Mouse (Mus musculus): ENCODE measurements around the gene Kalrn.

Gene Kalrn

GRCm38 (mm10) chr16:34311577-34311976 lies 261.8 kb downstream of the Kalrn start:
- no peak for DNase-seq (ENCODE audit: low spot score)

- DNase-seq (ENCODE audit: low spot score) = no peak
Observed at GRCm38 (mm10) chr16:34310363-34310762, 263.0 kb downstream of the Kalrn start.

GRCm38 (mm10) chr16:34308324-34308723 lies 265.0 kb downstream of the Kalrn start:
- no peak for DNase-seq (ENCODE audit: low spot score)

DNA sequence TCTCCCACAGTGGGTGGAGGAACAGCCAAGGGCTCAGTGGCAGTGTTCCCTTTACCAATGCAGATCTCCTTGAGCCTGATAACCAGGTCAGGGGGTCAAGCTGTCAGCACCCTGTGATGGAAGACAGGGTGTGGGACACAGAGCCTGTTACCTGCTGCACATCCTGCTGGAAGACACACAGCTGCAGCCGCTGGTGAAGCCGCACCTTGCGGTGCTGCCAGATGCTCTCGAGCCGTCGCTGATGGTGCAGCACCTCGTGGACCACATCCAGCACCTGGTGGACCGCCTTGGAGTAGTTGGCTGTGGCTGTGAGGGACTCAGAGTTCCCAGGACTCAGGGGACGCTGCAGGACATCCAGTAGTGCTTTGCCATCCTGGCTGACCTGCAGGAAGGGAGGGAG lies 265.9 kb downstream of the Kalrn start:
- DNase-seq (ENCODE audit: low spot score) = no peak

DNA sequence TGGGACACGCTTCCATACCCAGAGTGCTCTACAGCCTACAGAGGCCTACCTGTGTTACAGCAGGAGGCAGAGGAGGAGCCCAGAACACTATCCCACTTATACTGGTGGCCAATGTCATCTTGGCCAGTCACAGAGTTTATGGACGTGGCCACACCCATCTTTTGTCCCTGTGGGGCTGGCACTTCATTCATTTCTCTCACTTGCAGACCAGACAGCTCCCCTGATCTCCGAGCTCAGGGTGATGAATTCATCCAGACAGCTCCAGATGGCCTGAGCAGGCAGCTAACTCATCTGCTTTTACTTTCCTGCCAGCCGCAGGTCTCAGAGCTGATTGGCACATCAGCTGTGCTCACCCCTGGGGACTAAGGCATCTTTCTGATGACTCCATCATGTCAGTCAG lies 267.7 kb downstream of the Kalrn start:
- peak; percentile 36 for DNase-seq (ENCODE audit: low spot score)

DNA sequence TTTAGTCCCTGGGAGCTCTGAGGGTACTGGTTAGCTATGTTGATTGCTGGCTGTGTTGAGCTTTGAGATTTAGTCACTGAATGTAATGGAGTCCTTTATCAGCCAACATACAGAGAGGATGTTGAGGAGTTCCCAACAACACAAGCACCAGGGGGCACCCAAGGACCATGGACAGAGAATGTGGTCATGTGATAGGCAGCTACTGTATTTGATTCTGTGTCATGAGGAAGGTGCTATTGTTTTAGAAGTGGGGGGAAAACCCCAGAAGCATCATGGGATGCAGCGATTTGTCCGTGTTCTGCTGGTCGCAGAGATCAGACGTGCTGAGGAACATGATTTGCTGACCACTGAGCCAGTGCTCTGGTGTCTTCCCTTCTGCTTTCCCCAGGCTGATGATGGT lies 269.5 kb downstream of the Kalrn start:
- peak; percentile 49 for DNase-seq (ENCODE audit: low spot score)

DNA sequence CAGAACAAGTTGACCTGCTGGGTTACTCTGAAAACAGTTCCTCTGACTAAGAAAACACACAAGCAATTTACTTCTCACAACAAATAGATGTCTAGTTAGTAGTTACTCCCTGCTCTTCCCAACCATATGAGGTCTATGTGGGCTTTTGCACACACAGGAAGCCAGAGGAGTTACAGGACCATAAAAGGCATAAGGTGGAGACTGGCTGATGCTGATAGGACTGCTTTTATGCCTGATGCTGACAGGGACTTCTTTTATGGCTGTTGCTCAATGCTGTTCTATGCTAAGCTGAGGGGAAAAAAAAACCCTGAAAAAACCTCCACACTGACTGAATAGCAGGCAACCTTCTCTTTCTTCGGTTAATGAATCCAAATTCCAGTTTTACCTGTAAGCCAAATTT lies 270.8 kb downstream of the Kalrn start:
- DNase-seq (ENCODE audit: low spot score) = no peak

- DNase-seq (ENCODE audit: low spot score) = no peak
Observed at GRCm38 (mm10) chr16:34302063-34302462, 271.3 kb downstream of the Kalrn start.

DNA sequence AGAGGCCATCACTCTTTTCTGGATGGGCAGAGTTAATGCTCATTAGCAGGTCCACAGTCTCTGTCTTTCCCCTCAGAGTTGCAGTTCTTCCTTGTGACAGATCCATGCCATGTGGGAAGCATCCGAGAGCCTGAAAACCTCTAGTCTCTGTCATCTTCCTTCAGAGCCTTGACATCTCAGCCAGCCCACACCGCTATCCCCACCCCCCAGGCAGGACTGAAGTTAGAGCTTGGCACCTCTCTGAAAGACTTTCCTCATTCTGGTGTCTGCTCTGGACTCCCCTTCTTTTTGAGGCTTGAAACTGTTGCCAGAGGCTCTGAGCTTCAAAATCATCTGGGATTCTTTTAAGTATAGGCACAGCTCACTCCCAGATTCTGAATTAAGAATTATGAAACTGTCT lies 274.1 kb downstream of the Kalrn start:
- DNase-seq (ENCODE audit: low spot score) = no peak

- DNase-seq (ENCODE audit: low spot score) = no peak
Observed at GRCm38 (mm10) chr16:34297911-34298682, 275.2 kb downstream of the Kalrn start.

- peak; percentile 35 for DNase-seq (ENCODE audit: low spot score)
Observed at GRCm38 (mm10) chr16:34294568-34294967, 278.8 kb downstream of the Kalrn start.

GRCm38 (mm10) chr16:34293675-34294074 lies 279.7 kb downstream of the Kalrn start:
- peak; percentile 18 for DNase-seq (ENCODE audit: low spot score)

DNA sequence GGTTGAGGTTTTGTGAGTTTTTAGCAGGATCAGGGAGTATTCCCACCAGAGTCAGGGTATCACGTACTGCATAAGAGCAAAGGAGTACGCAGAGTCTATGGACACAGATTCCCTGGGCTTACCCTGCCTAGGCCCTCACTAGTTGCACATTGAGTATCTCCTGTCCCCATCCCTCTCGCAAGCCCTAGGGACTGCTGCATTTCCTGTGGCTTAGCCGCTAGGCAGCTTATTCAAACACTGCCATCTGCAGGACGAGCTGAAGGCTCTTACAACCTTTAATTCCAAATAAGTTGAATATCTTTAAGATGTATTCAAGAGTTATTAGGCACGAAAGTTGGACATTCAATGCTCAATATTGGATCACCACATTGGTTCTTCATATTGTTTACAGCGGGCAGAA lies 283.7 kb downstream of the Kalrn start:
- DNase-seq (ENCODE audit: low spot score) = peak; percentile 51

DNA sequence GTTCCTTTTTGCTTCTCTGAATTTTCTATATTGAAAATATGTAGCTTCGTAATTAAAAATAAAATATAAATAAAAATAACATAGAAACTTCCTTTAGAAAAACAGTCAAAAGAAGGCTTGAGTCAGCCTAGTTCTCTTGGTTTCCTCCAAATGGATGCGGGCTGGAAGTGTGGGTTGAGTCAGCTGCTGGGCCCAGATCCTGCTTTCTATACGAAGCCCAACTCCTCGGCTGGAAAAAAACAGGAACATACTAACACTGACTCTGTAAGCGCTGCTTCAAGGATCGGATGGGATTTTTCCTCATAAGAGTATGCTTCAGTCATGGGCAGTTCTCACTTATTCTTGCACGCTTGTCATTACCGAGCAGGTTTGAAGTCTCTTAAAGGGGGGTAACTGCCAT lies 291.3 kb downstream of the Kalrn start:
- no peak for DNase-seq (ENCODE audit: low spot score)

DNA sequence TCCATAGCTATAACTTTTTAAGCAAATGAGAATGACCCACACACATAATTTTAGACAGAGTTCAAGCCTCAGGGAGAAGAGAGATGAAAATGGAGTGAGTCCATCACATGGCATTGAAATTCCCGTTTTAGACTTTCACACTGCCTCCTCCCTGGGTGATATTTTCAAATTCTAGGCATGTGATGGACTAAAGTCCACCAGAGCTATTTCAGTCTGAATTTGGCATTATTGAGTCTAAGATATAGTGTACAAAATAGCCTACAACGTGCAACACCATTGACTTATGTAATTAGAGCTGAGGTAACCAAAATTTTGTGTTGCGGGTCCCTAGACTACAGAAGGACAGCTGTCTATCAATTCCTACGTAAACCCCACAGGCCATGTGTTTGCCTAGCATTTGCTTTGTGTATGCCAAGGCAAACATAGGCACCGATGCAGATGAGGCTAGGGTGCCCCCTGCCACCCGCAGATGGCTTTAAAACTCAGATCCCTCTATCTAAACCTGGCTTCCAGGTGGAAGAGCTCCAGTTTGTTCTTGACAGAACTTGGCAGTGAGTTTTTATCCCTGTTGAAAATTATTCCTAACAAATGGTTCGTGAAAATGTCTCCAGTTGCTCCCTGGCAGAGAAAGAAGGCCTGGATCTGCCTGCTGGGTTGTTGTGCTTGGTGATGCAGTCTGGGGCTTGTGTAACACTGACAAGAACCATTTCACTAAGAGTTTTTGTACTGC lies 293.5 kb downstream of the Kalrn start:
- no peak for DNase-seq (ENCODE audit: low spot score)

DNA sequence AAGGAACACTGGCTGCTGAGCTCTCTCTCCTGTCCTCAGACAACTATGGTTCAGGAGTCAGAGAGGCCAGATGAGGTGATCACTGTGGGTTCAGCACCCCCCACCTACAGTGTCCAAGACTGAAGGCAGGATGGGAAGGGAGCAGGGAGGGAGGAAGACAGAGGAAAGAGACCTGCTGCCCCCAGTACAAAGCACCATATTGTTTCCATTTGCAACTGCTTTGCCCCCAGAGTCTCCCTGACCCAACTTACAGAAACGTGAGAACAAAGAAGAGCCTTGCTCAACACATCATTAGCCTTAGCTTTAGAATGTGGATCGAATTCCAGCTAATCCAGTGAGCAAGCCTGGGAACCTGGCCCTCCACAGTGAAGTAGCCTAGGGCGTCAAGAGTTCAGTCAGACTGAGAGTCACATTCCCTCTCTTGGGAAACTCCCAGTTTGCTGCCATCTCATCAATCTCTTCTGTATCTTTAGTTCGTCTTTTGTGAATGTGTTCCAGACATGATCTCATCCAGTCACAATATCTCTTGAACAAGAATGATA lies 295.0 kb downstream of the Kalrn start:
- DNase-seq (ENCODE audit: low spot score) = no peak

DNA sequence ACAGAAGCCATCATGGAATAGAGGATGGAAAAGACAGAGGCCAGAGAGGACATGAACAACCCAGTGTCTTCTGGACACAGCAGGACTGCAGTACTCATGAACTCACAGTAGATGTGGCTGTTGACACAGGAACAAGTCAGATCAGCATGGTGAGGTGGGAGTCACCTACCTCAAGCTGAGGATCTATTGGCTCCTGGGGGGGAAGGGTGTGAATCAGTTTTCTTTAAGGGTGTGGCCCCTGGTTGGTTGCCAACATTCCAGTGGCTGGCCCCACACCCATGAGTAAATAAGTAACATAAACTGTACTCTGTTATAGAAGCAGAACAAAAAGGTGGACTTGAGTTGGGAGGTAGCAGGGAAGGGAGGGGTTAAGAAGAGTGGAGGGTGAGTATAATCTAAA lies 298.7 kb downstream of the Kalrn start:
- no peak for DNase-seq (ENCODE audit: low spot score)

DNA sequence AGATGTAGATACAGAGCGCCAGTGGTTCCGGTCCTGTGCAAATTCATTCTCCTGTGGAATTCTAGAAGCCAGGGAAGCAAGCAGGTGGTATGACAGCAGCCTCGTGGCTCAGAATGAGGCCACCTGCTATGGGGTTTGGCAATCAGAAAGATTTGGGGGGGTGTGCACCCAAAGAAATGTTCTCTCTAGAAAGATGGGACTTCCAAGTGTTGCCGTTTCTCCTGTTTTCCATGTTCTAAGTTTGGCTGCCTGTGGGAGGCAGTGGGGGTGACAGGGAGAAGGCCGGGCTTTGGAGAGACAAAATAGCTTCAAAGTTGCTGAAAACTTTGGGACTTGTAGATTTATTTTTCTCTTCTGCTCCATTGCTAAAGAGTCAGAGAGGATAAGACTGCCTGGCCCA lies 301.9 kb downstream of the Kalrn start:
- no peak for DNase-seq (ENCODE audit: low spot score)

DNA sequence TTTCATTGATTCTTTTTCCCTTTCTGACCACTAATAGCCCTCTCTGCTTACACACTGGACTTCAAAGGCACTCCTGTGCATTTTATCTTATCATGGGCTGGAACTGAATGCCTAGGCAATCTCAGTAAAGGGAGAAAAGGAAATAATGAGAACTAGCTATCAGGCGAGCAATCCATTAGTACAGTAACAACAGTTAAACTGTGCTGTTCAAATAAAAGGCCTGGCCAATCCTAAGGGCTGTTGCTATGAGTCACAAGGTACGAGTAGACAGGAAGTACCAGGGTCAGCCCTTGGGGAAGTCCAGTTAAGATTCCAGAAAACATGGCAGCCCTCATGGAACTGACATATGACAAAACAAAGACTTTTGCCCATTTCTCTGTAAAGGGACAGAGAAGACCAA lies 302.7 kb downstream of the Kalrn start:
- DNase-seq (ENCODE audit: low spot score) = no peak

DNA sequence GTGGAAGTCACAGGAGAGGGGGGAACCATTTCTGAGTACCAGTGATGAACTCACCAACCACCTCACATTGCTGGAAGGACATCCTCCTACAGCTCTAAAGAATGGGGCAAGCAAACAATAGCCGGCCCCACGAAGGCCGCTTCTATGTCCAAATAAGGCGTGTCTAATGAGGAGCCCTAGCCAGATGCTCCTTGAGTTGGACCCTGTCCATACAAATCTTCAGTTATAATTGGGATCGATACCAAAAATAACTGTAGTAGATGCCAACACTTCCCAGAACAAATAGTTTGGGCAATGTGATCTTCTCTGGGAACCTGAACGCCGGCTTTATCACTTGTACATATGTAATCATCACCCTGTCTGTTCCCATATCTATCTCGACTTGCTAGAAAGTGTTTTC lies 303.7 kb downstream of the Kalrn start:
- DNase-seq (ENCODE audit: low spot score) = no peak

GRCm38 (mm10) chr16:34267751-34268150 lies 305.6 kb downstream of the Kalrn start:
- DNase-seq (ENCODE audit: low spot score) = no peak

- DNase-seq (ENCODE audit: low spot score) = no peak
Observed at GRCm38 (mm10) chr16:34264671-34265070, 308.7 kb downstream of the Kalrn start.

DNA sequence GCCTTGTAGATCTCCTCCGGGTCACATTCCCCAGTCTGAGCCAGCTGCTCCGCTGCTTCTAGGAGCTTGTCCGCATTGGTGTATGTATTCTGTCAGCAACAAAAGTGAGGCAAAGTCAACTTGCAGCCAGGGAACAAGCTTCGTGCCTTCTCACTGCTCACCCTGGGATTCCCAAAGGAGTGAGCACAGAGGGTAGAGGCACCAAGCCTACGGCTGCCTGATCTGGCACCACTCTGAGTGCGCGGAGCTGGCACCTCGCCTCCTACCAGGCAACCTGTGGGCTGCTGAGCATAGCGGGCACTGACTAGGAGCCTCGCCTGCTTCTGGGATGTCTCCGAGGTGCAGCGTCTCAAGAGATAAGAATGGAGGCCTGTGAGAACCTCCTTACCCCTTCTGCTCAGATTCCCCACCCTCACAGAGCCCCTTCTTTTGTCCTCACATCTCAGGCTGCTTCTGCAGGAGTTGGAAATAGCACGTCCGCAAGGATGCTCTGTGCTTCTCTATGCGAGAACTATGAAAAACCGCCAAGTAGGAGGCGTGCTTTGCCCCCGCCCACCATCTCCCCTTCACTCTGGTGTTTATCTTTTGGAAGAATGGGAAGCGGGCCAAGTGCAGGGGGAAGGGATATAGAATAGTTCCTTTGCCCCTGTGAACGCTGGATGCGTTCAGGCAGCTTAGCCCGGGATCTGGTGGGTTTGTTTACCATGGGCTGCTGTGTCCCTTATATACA lies 310.4 kb downstream of the Kalrn start:
- DNase-seq (ENCODE audit: low spot score) = no peak

Measured in retina, embryonic 14.5 days (tissue).